Mouse (Mus musculus) thymus, adult 2 months (tissue): ENCODE results near the gene Pou6f2.

Experiments
- CTCF ChIP-seq: fragments of 200-500 bp; IDR thresholded peaks from 2 replicates; pipeline ENCODE4 v1.5.1; 2012; ENCODE audit warnings: mild to moderate bottlenecking, control low read depth, low read length, moderate library complexity, borderline replicate concordance; ENCODE audit not compliant: control insufficient read depth, poor library complexity, insufficient read depth; ENCODE audit errors: extremely low read depth
- POLR2A ChIP-seq: fragments of 200-500 bp; IDR thresholded peaks from 2 replicates; pipeline ENCODE4 v1.6.1; 2012; ENCODE audit warnings: mild to moderate bottlenecking, low read length, control low read depth, moderate library complexity; ENCODE audit not compliant: control insufficient read depth, poor library complexity, insufficient read depth; ENCODE audit errors: extremely low read depth

DNA sequence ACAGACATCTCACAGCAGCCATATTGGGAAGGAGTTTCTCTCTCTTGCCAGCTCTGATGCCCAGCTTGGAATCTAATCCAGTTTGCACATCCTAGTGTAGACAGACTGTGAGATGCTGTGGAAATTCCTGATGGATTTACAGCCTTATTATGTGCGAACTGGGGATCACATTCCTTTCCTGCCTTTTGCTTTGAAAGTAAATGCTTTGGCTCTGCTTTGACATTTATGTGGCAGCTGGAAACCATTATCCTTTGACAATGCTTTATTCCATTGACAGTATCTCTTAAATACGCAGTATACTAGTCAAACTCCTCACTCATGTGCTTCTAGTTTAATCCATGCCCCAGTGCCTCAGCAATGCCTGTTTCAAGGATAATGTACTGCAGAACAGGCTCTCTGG lies 34.1 kb downstream of the Pou6f2 start:
- TF ChIP-seq POLR2A, result no peak
- TF ChIP-seq CTCF, result no peak
